ENCODE assay signal across 33 mouse cellular contexts in the genomic region with DNA sequence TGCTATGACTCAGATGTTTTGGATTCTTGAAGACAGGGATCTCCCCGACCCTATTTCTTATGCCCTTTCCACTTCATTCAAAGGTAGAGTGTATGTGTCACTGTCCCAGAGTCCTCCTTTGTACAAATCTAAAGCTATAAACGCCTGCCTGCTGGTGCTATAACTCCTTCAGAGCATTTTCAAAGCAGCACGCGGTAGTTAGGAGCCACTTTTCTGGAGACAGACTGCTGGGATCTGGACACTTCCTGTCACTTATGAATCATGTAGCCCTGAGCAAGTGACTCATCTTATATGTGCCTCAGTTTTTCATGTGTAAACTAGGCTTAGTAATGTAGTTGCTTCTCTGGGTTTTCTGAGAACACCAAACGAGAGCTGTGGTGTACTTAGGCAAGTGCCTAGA. TPM values are rescaled to one million over a fixed set of nuclear protein-coding genes. Genes with fewer than 3 reads are reported as not detected.
A peak's percentile ranks its signal among the peaks of the same experiment; 100 is the strongest.
DNase-seq lines count a peak whose midpoint lies in the region; ATAC-seq and TF ChIP-seq lines count a peak whose summit lies in the region.
"Had no signal": no experiment of that assay in that cellular context is flagged by ENCODE, and none has a peak within 500 bp of the region (broad histone marks: within the 10 kb centered on the region; RNA-seq: fewer than 3 reads in every experiment).

No protein-coding gene starts in this region.

- H3K79me3 ChIP-seq in C2C12 (ENCODE audit: low read depth), result no peaks in the 10 kb centered on the region

- 60% methylated on average over 5 of the region's 5 CpGs for whole genome bisulfite sequencing in liver, adult 2 months
- WGBS in liver, embryonic 12.5 days (ENCODE audit: insufficient replicate concordance), result 55% methylated on average over 5 of the region's 5 CpGs
- WGBS in lung, adult 2 months, result 60% methylated on average over 5 of the region's 5 CpGs

- no peak overlapping the region; the same call in 1 of the 2 replicates for H3K9ac ChIP-seq in liver, adult 2 months (ENCODE audit: low read depth, low read length)
- H3K9ac ChIP-seq in liver, embryonic 12.5 days, result no peak overlapping the region
- H3K9ac ChIP-seq: embryonic facial prominence, embryonic 15.5 days; forebrain, embryonic 13.5 days; heart, embryonic 12.5 days; hindbrain, embryonic 13.5 days; limb, embryonic 15.5 days; liver, embryonic 15.5 days; lung, embryonic 15.5 days; neural tube, embryonic 12.5 days had no signal

- H3ac ChIP-seq in C2C12 (ENCODE audit: control insufficient read depth, insufficient read length, low read depth), result no peak overlapping the region

- peaks cover 46% of the 10 kb centered on the region for H3K4me1 ChIP-seq in liver, adult 2 months (ENCODE audit: control insufficient read depth, insufficient read depth, low read length)
- H3K4me1 ChIP-seq in liver, embryonic 12.5 days, result no peaks in the 10 kb centered on the region
- no peaks in the 10 kb centered on the region for H3K4me1 ChIP-seq in lung, adult 2 months (ENCODE audit: control insufficient read depth, insufficient read depth, low read length)
- H3K4me1 ChIP-seq: embryonic facial prominence, embryonic 10.5 days; embryonic facial prominence, embryonic 15.5 days; heart, embryonic 12.5 days; hindbrain, embryonic 13.5 days; limb, embryonic 10.5 days; liver, embryonic 15.5 days; lung, embryonic 15.5 days; neural tube, embryonic 12.5 days had no signal

- TF ChIP-seq POLR2A in liver, adult 2 months (IDR thresholded peaks at IDR 0.05; ENCODE audit: extremely low read depth, insufficient read depth, low read length), result no peak
- no peak for TF ChIP-seq POLR2A in brain, embryonic 14.5 days (IDR thresholded peaks at IDR 0.05; ENCODE audit: borderline replicate concordance, extremely low read depth, insufficient read depth, insufficient read length, poor library complexity, severe bottlenecking)
- TF ChIP-seq POLR2A in lung, adult 2 months (IDR thresholded peaks at IDR 0.05; ENCODE audit: borderline replicate concordance, extremely low read depth, low read depth, low read length), result no peak

- no peak for ATAC-seq in liver, embryonic 12.5 days
- ATAC-seq: intestine, embryonic 16.5 days; midbrain, embryonic 16.5 days had no signal

- H3K27me3 ChIP-seq in liver, adult 2 months (ENCODE audit: control insufficient read depth, insufficient read depth, low read length), result no peaks in the 10 kb centered on the region
- H3K27me3 ChIP-seq in liver, embryonic 12.5 days (replicated peaks), result no peaks in the 10 kb centered on the region
- no peaks in the 10 kb centered on the region for H3K27me3 ChIP-seq in C2C12 (ENCODE audit: control insufficient read depth, insufficient read depth, insufficient read length)
- H3K27me3 ChIP-seq: embryonic facial prominence, embryonic 15.5 days; forebrain, embryonic 13.5 days; heart, embryonic 12.5 days; hindbrain, embryonic 13.5 days; limb, embryonic 15.5 days; liver, embryonic 15.5 days; lung, embryonic 15.5 days; neural tube, embryonic 12.5 days had no signal

- DNase-seq in liver, adult 2 months (ENCODE audit: extremely low read depth, low read depth, low spot score), result no peak
- peak; percentile 4 for DNase-seq in brain, embryonic 14.5 days (ENCODE audit: low read depth)
- no peak for DNase-seq in cerebellum, adult 9-10 months
- no peak for DNase-seq in cerebellum, postnatal 36 days
- DNase-seq in lung, adult 2 months, result no peak
- DNase-seq: cerebellum, adult 18-20 months; cerebellum, postnatal 14 days; gastrocnemius, postnatal 25 days; heart, adult 18-20 months; heart, postnatal 4 days; kidney, adult 8-10 months; layer of hippocampus, postnatal 36 days; right cerebral cortex, postnatal 14 days; thymus, postnatal 14 days had no signal

- H3K36me3 ChIP-seq in liver, adult 2 months (ENCODE audit: control insufficient read depth, insufficient read depth, low read length), result peaks cover 50% of the 10 kb centered on the region
- H3K36me3 ChIP-seq in liver, embryonic 12.5 days, result no peaks in the 10 kb centered on the region
- no peaks in the 10 kb centered on the region for H3K36me3 ChIP-seq in C2C12 (ENCODE audit: control insufficient read depth, insufficient read depth)
- H3K36me3 ChIP-seq: embryonic facial prominence, embryonic 10.5 days; embryonic facial prominence, embryonic 15.5 days; heart, embryonic 12.5 days; hindbrain, embryonic 13.5 days; limb, embryonic 10.5 days; limb, embryonic 15.5 days; liver, embryonic 15.5 days; lung, embryonic 15.5 days; neural tube, embryonic 12.5 days had no signal

- no peak for TF ChIP-seq CTCF in liver, adult 2 months (IDR thresholded peaks at IDR 0.05; ENCODE audit: low read depth, low read length)
- TF ChIP-seq CTCF in C2C12 (IDR thresholded peaks at IDR 0.05; ENCODE audit: control insufficient read depth, insufficient read depth, insufficient read length), result no peak
- no peak for TF ChIP-seq CTCF in brain, embryonic 14.5 days (IDR thresholded peaks at IDR 0.05; ENCODE audit: borderline replicate concordance, extremely low read depth, insufficient read depth, insufficient read length)
- TF ChIP-seq CTCF in lung, adult 2 months (IDR thresholded peaks at IDR 0.05; ENCODE audit: insufficient read depth, low read length), result no peak

- peak overlapping the region; percentile 83 for H3K27ac ChIP-seq in liver, adult 2 months (replicated peaks; ENCODE audit: insufficient read depth, low read depth, low read length)
- H3K27ac ChIP-seq in liver, embryonic 12.5 days, result no peak overlapping the region
- H3K27ac ChIP-seq: embryonic facial prominence, embryonic 10.5 days; embryonic facial prominence, embryonic 15.5 days; forebrain, embryonic 13.5 days; hindbrain, embryonic 13.5 days; kidney, postnatal 0 days; limb, embryonic 10.5 days; limb, embryonic 15.5 days; liver, embryonic 15.5 days; lung, embryonic 15.5 days; neural tube, embryonic 12.5 days had no signal

- H3K79me2 ChIP-seq in liver, adult 2 months (ENCODE audit: control insufficient read depth, insufficient read depth, low read length), result no peaks in the 10 kb centered on the region; the same call in 1 of the 2 replicates
- no peaks in the 10 kb centered on the region for H3K79me2 ChIP-seq in C2C12 (ENCODE audit: control insufficient read depth, insufficient read depth)

- H3K4me3 ChIP-seq in liver, adult 2 months (ENCODE audit: insufficient read depth, low read depth, low read length), result no peak overlapping the region
- no peak overlapping the region for H3K4me3 ChIP-seq in liver, embryonic 12.5 days
- H3K4me3 ChIP-seq in C2C12 (ENCODE audit: insufficient read depth, poor library complexity, severe bottlenecking), result no peak overlapping the region
- no peak overlapping the region for H3K4me3 ChIP-seq in lung, adult 2 months (replicated peaks; ENCODE audit: extremely low read depth, low read depth, low read length)
- H3K4me3 ChIP-seq: embryonic facial prominence, embryonic 10.5 days; embryonic facial prominence, embryonic 15.5 days; forebrain, embryonic 13.5 days; heart, embryonic 12.5 days; hindbrain, embryonic 13.5 days; limb, embryonic 10.5 days; limb, embryonic 15.5 days; liver, embryonic 15.5 days; lung, embryonic 15.5 days; neural tube, embryonic 12.5 days had no signal

- H3K4me2 ChIP-seq in liver, embryonic 12.5 days, result no peak overlapping the region
- H3K4me2 ChIP-seq: embryonic facial prominence, embryonic 15.5 days; forebrain, embryonic 13.5 days; heart, embryonic 12.5 days; hindbrain, embryonic 13.5 days; limb, embryonic 15.5 days; liver, embryonic 15.5 days; lung, embryonic 15.5 days; midbrain, embryonic 11.5 days; neural tube, embryonic 12.5 days had no signal

- no peaks in the 10 kb centered on the region for H3K9me3 ChIP-seq in liver, embryonic 12.5 days (replicated peaks)
- H3K9me3 ChIP-seq: embryonic facial prominence, embryonic 10.5 days; embryonic facial prominence, embryonic 15.5 days; forebrain, embryonic 13.5 days; heart, embryonic 12.5 days; hindbrain, embryonic 13.5 days; limb, embryonic 10.5 days; limb, embryonic 15.5 days; liver, embryonic 15.5 days; lung, embryonic 15.5 days; neural tube, embryonic 12.5 days had no signal

TF ChIP-seq in C2C12, 6 proteins besides CTCF, POLR2A, EP300 and RAD21:
- TF ChIP-seq FOSL1 (IDR thresholded peaks at IDR 0.05; ENCODE audit: insufficient read depth, low read length, poor library complexity, severe bottlenecking), result peak; percentile 5
- no peak for TF ChIP-seq CEBPB (IDR thresholded peaks at IDR 0.05; ENCODE audit: low read depth)
- TF ChIP-seq MYOD1 (IDR thresholded peaks at IDR 0.05; ENCODE audit: control insufficient read depth, insufficient read length, low read depth), result no peak
- TF ChIP-seq MAX (IDR thresholded peaks at IDR 0.05), result peak; percentile 68
- TF ChIP-seq MYOG (IDR thresholded peaks at IDR 0.05; ENCODE audit: control insufficient read depth, extremely low read depth, insufficient read length), result no peak
- TF ChIP-seq USF1 (IDR thresholded peaks at IDR 0.05; ENCODE audit: low read depth), result no peak

RNA-seq across cellular contexts. Expression of a gene that starts 9.1 kb away (rescaled TPM):
- total RNA-seq in liver, adult 2 months (2014; rRNA removed), result 153 and 201 TPM in 2 replicates
- 45.1 and 45.9 TPM in 2 replicates for polyA plus RNA-seq in liver, adult 2 months (2012; rRNA removed)
- 0.10 TPM in 1 of 2 replicates, not detected in the other for polyA plus RNA-seq in liver, embryonic 12.5 days (2016; fragmentation: Nextera tagmentation; extraction: Ambion mirVana)
- polyA plus RNA-seq in C2C12 (2012; fragmentation: generic; extraction: Trizol), result 0.28 TPM
- polyA plus RNA-seq in brain, embryonic 14.5 days (2012; rRNA removed), result 0.04 TPM in 1 of 2 replicates, not detected in the other
- not detected in 2 replicates for polyA plus RNA-seq in lung, adult 2 months (2012; rRNA removed)
- total RNA-seq: gastrocnemius, adult 18-20 months; gastrocnemius, postnatal 25 days; heart, adult 18-20 months; heart, postnatal 4 days; layer of hippocampus, postnatal 36 days had no signal
- polyA plus RNA-seq: embryonic facial prominence, embryonic 10.5 days; embryonic facial prominence, embryonic 15.5 days; forebrain, embryonic 13.5 days; intestine, embryonic 16.5 days; large intestine, adult 2 months; limb, embryonic 10.5 days; lung, embryonic 15.5 days; midbrain, embryonic 11.5 days; neural tube, embryonic 12.5 days; urinary bladder, adult 2 months had no signal

Comparison
In these comparisons a context has a peak if more than half of its experiments do, and no peak if none do; other contexts are left out.
1. RNA of a gene that starts 9.1 kb away (polyA plus RNA-seq): 45.1 to 45.9 TPM in liver, adult 2 months; 0.28 TPM in C2C12 (single experiment), 0.04 TPM in brain, embryonic 14.5 days, 0.10 TPM in liver, embryonic 12.5 days and not detected in lung, adult 2 months; every median in the first group is over 10 times any median in the second.